Mouse (Mus musculus): ENCODE measurements around the gene Atg4a.

DNA sequence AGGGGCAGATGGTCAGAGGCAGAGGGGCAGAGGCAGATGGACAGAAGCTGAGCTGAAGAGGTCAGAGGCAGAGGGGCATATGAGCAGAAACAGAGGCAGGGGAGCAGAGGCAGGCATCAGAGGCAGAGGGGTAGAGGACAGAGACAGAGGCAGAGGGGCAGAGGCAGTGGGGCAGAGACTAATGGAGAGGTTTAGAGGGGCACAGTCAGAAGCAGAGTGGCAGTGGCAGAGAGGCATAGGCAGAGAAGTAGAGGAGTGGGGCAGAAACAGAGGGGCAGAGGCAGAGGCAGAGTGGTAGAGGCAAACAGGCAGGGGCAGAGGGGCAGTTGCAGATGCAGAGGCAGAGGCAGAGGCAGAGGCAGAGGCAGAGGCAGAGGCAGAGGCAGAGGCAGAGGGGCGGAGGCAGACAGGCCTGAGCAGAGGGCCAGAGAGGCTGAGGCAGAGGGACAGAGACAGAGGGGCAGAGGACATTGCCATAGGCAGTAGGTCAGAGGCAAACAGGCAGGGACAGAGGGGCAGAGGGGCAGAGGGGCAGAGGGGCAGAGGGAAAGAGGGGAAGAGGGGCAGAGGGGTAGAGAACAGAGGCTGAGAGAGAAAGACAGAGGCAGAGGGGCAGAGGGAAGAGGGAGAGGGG lies 41.3 kb downstream of the Atg4a start:
- TF ChIP-seq CTCF (IDR thresholded peaks at IDR 0.05; ENCODE audit: insufficient read depth, low read length), result no peak
- TF ChIP-seq POLR2A (IDR thresholded peaks at IDR 0.05; ENCODE audit: borderline replicate concordance, extremely low read depth, low read depth, low read length), result no peak
